Mouse (Mus musculus) liver, embryonic 16.5 days (tissue): ENCODE measurements around the gene Vmn2r80. TPM values are rescaled to one million over a fixed set of nuclear protein-coding genes. Genes with fewer than 3 reads are reported as not detected.
"Not testable (repeated sequence)": the region's sequence is repeated elsewhere in the genome, so short reads cannot be mapped to it uniquely, and the experiment has no call there.

Source experiments
- ATAC-seq: fragments of 200-750 bp; cut with Nextera tagmentation; 2 replicates; pipeline ENCODE4 v1.8.0; 2017; ENCODE audit warnings: low read depth, mild to moderate bottlenecking, moderate number of reproducible peaks, moderate library complexity
- H3K27ac ChIP-seq: fragments of 300-500 bp; sonication (generic); 2 replicates; pipeline ENCODE4 v1.5.1; 2014; ENCODE audit warnings: mild to moderate bottlenecking, low read length
- H3K27me3 ChIP-seq: fragments of 300-500 bp; sonication (generic); 2 replicates; pipeline ENCODE4 v1.6.1; 2014; ENCODE audit warnings: low read depth, low read length, mixed read lengths; ENCODE audit not compliant: control insufficient read depth, insufficient read depth
- H3K36me3 ChIP-seq: fragments of 300-500 bp; sonication (generic); 2 replicates; pipeline ENCODE4 v1.6.1; 2014; ENCODE audit warnings: mild to moderate bottlenecking; ENCODE audit not compliant: control insufficient read depth, insufficient read depth
- H3K4me1 ChIP-seq: fragments of 300-500 bp; sonication (generic); 2 replicates; pipeline ENCODE4 v1.6.1; 2014; ENCODE audit warnings: low read depth, low read length, mixed read lengths; ENCODE audit not compliant: control insufficient read depth
- H3K4me2 ChIP-seq: fragments of 300-500 bp; sonication (generic); 2 replicates; pipeline ENCODE4 v1.6.1; 2014; ENCODE audit warnings: low read depth, low read length, mixed read lengths
- H3K4me3 ChIP-seq: fragments of 300-500 bp; sonication (generic); 2 replicates; pipeline ENCODE4 v1.5.1; 2014; ENCODE audit warnings: low read depth, mild to moderate bottlenecking, low read length
- H3K9ac ChIP-seq: fragments of 300-500 bp; sonication (generic); 2 replicates; pipeline ENCODE4 v1.6.1; 2014; ENCODE audit warnings: low read depth, low read length
- H3K9me3 ChIP-seq: fragments of 300-500 bp; sonication (generic); replicated peaks from 2 replicates; pipeline ENCODE4 v1.6.1; 2016; ENCODE audit warnings: low read length; ENCODE audit not compliant: control insufficient read depth
- WGBS: fragments of 180-500 bp; shearing (Covaris S2); extraction: QIAGEN DNeasy Blood & Tissue Kit; methylation state at CpG from one replicate; pipeline ENCODE4 v1.1.7; 2014; ENCODE audit not compliant: insufficient replicate concordance; 5-methylcytosine and 5-hydroxymethylcytosine counted together
- polyA plus RNA-seq: library from polyadenylated mRNA; unstranded; fragments of >200 nt; fragmentation: Nextera tagmentation; extraction: Ambion mirVana; gene quantifications from 2 replicates; pipeline ENCODE4 v1.2.1, GENCODE M21; 2015

The Vmn2r80 gene
- polyA plus RNA-seq = not detected in 2 replicates

- H3K36me3 ChIP-seq, H3K27ac ChIP-seq, H3K4me2 ChIP-seq, H3K4me3 ChIP-seq, H3K4me1 ChIP-seq, H3K9ac ChIP-seq, H3K27me3 ChIP-seq, ATAC-seq, H3K9me3 ChIP-seq: not testable (repeated sequence)
- 55% methylated on average over 4 of the region's 4 CpGs for WGBS
Measured at GRCm38 (mm10) chr10:79148469-79148868, at the start of gene Vmn2r80. Gene Vmn2r80 (plus strand): TSS chr10:79148769.

GRCm38 (mm10) chr10:79106325-79107282 lies 42.0 kb upstream of the Vmn2r80 start:
- Histone ChIP-seq H3K4me2 (no peak overlapping the region), H3K9ac (no peak overlapping the region), H3K36me3 (no peaks in the 10 kb centered on the region), H3K4me3 (no peak overlapping the region), H3K27ac (no peak overlapping the region), H3K4me1 (no peaks in the 10 kb centered on the region), H3K9me3 (no peaks in the 10 kb centered on the region), H3K27me3 (no peaks in the 10 kb centered on the region)
- 0 out of 2 replicates have a peak, but pooled peaks have one; percentile 47 for ATAC-seq
- WGBS = 34% methylated on average over 8 of the region's 8 CpGs

GRCm38 (mm10) chr10:79107531-79107930 lies 41.0 kb upstream of the Vmn2r80 start:
- no peak overlapping the region for H3K4me2 ChIP-seq
- H3K4me3 ChIP-seq = no peak overlapping the region
- no peak for ATAC-seq
- H3K27me3 ChIP-seq = no peaks in the 10 kb centered on the region
- no peaks in the 10 kb centered on the region for H3K36me3 ChIP-seq
- H3K27ac ChIP-seq = no peak overlapping the region
- 33% methylated on average over 2 of the region's 2 CpGs for WGBS
- no peak overlapping the region for H3K9ac ChIP-seq
- H3K9me3 ChIP-seq = no peaks in the 10 kb centered on the region
- no peaks in the 10 kb centered on the region for H3K4me1 ChIP-seq

- H3K4me2 ChIP-seq = no peak overlapping the region
Measured at GRCm38 (mm10) chr10:79109156-79109555, 39.4 kb upstream of the Vmn2r80 start.

GRCm38 (mm10) chr10:79110482-79110881 lies 38.1 kb upstream of the Vmn2r80 start:
- Histone ChIP-seq H3K36me3 (no peaks in the 10 kb centered on the region), H3K4me2 (no peak overlapping the region), H3K9ac (no peak overlapping the region), H3K27me3 (no peaks in the 10 kb centered on the region), H3K4me3 (no peak overlapping the region), H3K9me3 (no peaks in the 10 kb centered on the region), H3K27ac (no peak overlapping the region), H3K4me1 (no peaks in the 10 kb centered on the region)
- no peak for ATAC-seq
- 67% methylated on average over 5 of the region's 5 CpGs for WGBS

More at GRCm38 (mm10) chr10:79109156-79109555, 39.4 kb upstream of the Vmn2r80 start:
- no peaks in the 10 kb centered on the region for H3K27me3 ChIP-seq
- 56% methylated on average over 1 of the region's 1 CpGs for WGBS
- ATAC-seq = no peak
- H3K36me3 ChIP-seq = no peaks in the 10 kb centered on the region
- H3K9ac ChIP-seq = no peak overlapping the region
- H3K4me3 ChIP-seq = no peak overlapping the region
- H3K27ac ChIP-seq = no peak overlapping the region
- H3K4me1 ChIP-seq = no peaks in the 10 kb centered on the region
- H3K9me3 ChIP-seq = no peaks in the 10 kb centered on the region

GRCm38 (mm10) chr10:79115085-79115484 lies 33.5 kb upstream of the Vmn2r80 start:
- no peak overlapping the region for H3K4me3 ChIP-seq
- H3K4me2 ChIP-seq = no peak overlapping the region
- no peaks in the 10 kb centered on the region for H3K27me3 ChIP-seq
- no peaks in the 10 kb centered on the region for H3K4me1 ChIP-seq
- H3K36me3 ChIP-seq = no peaks in the 10 kb centered on the region
- no peak overlapping the region for H3K9ac ChIP-seq
- no peak overlapping the region for H3K27ac ChIP-seq
- no peaks in the 10 kb centered on the region for H3K9me3 ChIP-seq
- ATAC-seq = no peak
- WGBS = 36% methylated on average over 1 of the region's 1 CpGs

GRCm38 (mm10) chr10:79116125-79116849 lies 32.3 kb upstream of the Vmn2r80 start:
- H3K4me2 ChIP-seq = no peak overlapping the region
- H3K27ac ChIP-seq = no peak overlapping the region
- no peaks in the 10 kb centered on the region for H3K4me1 ChIP-seq
- H3K4me3 ChIP-seq = no peak overlapping the region
- WGBS = 35% methylated on average over 4 of the region's 4 CpGs
- H3K36me3 ChIP-seq = no peaks in the 10 kb centered on the region
- no peaks in the 10 kb centered on the region for H3K9me3 ChIP-seq
- no peaks in the 10 kb centered on the region for H3K27me3 ChIP-seq
- ATAC-seq = no peak
- H3K9ac ChIP-seq = no peak overlapping the region

GRCm38 (mm10) chr10:79151602-79152001 lies 3.0 kb downstream of the Vmn2r80 start:
- Histone ChIP-seq H3K27ac (no peak overlapping the region), H3K4me3 (no peak overlapping the region), H3K36me3 (no peaks in the 10 kb centered on the region), H3K27me3 (no peaks in the 10 kb centered on the region), H3K9me3 (no peaks in the 10 kb centered on the region), H3K4me1 (no peaks in the 10 kb centered on the region), H3K9ac (no peak overlapping the region), H3K4me2 (no peak overlapping the region)
- no peak for ATAC-seq

- H3K9ac ChIP-seq, H3K4me3 ChIP-seq, H3K4me1 ChIP-seq, H3K27ac ChIP-seq, H3K9me3 ChIP-seq, ATAC-seq, H3K4me2 ChIP-seq, H3K36me3 ChIP-seq, H3K27me3 ChIP-seq: not testable (repeated sequence)
- WGBS = 39% methylated on average over 1 of the region's 1 CpGs
Measured at GRCm38 (mm10) chr10:79199973-79200372, 51.4 kb downstream of the Vmn2r80 start.
